Mouse (Mus musculus) layer of hippocampus, adult 8-10 months (tissue): ENCODE measurements around the gene Stat5b. TPM values are rescaled to one million over a fixed set of nuclear protein-coding genes. Genes with fewer than 3 reads are reported as not detected.

Experiments
- DNase-seq, 2 experiments: peaks; one replicate each; pipeline ENCODE4 v3.0.0; 2022; ENCODE audit warnings: low spot score in 2 of 2
- total RNA-seq, 4 experiments: library from RNA; stranded (reverse); gene quantifications; 2 replicates each; pipeline ENCODE4 v1.2.4; 2022

Stat5b gene
- total RNA-seq, 4 experiments from 2014 or later: 13.3 to 18.4 (median 15.6) TPM

DNA sequence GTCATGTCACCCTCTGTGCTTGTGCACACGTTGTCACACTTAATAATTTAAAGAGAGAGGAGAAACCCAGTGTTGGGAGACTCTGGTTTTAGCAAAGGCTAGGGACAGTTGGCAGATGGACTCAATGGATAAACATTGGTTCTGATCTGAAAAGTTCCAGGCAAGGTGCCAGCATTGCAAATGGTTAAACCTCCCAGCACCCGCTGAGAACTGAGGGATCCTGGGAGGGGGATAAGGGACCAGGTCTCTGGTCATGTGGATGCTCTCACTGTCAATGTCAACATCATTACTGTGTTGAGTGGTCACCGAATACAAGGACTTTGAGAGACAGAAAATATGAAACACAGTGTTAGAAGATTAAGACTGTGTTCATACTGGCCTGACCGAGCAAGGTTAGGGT, 33.7 kb downstream of the Stat5b start:
- no peak for DNase-seq

DNA sequence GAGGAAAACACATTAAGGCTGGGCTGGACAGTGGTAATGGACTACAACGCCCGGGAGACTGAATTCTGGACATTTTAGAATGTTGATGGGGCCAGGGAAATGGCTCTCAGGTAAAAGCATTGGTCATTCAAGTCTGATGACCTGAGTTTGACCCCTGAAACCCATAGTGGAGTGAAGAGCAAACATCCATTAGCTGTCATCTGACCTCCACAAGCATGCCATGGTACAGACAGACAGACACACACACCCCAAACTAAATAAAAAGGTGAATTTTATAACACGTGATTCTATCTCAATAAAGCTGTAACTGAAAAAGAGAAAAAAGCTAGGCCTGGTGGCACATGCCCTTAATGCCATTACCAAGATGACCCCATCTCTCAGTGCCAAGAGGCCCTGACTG, 34.2 kb downstream of the Stat5b start:
- no peak for DNase-seq

DNA sequence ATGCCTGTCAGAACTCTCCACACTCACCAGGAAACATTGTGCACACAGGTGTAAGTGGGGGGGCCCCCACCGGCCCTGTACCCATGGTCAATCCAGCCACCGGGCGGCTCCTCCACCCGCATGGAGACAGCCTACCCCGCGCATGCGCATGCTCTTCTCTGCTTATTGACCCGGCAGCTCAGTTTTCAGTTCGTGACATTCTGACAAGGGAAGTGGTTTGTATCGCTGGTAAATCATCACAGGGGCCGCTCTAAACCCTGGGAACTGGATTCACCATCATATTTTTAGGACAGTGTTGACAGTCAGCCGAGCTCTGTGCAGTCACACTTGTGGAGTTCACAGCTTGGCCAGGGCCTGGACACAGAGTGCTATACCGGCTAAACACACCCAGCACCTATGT, 36.0 kb downstream of the Stat5b start:
- no peak for DNase-seq

DNA sequence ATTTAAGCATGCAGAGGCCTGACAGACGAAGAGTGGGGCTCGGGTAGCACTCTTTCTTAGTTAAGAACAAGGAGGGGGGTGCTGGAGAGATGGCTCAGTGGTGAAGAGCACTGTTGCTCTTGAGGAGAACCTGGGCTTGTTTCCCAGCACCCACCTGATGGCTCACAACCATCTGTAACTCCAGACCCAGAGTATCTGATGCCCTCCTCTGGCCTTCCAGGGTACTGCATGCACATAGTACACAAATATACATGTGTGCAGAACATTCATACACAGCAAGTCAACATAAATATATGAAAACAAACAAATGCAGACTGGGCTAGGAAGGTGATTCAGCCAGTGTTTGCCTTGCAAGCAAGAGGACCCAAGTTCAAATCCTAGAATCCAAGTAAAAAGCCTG, 39.4 kb downstream of the Stat5b start:
- DNase-seq: no peak

DNA sequence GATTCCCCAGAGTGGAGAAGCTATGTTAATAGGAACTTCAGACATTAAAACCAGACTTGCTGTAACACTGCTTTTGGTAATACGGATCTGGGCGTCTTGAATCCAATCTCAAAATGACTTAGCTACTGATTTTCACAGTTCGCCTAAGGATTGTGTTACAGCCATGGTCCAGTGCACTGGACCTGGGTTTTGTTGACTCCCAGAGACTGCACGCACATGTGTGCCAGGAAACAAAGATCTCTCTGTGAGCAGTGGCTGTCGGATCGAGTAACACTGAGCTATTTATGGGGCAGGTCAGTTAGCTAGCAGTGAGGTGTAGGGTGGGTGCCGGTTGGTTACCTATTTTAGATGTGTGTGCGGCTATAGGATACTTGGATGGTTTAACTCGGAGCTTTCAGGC, 40.0 kb downstream of the Stat5b start:
- no peak for DNase-seq

DNA sequence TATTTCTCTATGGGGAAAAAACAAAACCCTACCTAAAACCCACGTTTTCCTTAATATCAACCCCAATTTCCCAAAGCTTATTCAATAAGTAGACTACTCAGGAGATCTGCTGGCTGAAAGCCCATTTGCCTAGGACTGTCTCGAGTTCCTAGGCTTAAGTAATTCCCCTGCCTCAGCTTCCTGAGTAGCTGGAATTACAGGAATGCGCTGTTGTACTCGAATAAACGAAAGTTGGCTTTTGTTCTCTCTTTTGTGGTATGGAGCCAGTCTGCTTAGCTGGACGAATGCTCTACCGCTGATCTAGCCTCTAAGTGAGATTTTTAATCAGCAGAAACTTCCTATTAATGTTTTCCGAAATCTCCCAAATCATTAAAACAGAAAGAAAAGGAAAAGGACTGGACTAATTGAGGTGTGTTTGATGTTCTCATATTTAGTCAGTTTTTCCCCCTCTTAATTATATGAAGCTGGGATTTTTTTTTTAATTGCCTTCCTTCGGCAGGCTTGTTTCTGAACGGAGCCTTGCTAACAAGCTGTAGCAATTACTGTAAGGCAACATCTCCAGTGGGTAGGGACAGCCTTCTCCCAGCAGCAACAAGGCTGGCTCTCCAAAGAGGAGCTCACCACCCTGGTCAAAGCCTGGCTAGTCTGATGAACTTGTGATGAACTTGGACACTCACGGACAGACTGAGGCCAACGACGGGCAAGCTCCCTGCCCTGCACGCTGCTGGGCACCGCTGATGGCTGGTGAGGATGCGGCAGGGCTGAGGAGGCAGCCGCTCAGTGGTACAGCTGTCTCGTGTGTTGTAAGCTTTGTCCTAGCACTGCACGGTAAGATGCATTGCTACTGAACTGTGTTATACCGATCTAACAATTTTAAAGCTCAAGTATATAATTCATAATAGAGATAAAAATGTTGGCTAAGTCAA, 43.9 kb downstream of the Stat5b start:
- no peak for DNase-seq

DNA sequence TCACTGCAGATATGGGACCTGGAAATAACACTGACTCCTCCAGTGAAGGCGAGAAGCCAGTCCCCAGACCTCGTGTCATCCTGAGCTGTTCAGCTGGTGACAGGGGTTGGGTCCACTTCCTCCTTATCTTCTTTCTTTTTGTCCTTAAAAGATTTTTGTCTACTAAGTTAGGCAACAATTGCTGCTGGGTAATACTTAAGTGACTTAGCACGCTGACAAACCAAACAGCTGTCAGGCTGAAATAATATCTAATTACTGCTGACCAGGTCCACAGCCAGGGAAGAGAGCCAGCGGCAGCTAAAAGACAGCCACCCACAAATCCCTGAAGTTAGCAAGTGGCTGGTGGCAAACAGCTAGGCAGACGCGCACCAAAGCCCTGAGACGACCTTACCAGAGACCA, 45.0 kb downstream of the Stat5b start:
- DNase-seq: no peak

DNA sequence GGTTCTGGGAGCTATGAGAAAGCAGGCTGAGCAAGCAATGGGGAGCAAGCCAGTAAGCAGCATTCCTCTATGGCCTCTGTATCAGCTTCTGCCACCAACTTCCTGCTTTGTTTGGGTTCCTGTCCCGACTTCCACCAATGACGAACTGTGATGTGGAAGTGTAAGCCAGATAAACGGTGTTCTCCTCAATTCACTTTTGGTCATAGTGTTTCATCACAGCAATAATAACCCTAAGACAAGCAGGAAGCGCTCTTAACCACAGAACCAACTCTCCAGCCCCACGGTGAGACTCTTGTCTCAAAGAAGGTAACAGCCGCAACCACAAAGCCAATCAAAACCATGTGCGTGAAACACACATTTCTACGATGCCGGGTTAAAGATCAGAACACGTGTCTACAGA, 46.1 kb downstream of the Stat5b start:
- no peak for DNase-seq

DNA sequence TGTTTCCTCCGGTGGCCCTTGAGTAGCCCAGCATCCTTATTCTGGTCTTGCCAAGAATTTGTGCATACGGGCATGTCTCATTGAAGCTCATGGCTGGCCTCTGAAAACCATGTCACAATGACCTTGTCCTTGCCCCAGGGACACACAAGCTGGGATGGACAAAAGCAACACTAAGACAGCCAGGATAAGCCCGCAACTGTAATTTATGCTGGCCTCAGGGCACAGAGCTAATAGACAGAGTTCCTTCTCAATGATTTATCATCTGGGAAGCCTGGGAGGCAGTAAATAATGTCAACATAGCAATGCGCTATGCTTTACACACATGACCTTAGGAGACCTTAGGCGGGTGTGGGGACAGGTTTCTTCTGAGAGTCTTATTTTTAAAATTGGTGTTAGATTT, 51.1 kb downstream of the Stat5b start:
- no peak for DNase-seq

DNA sequence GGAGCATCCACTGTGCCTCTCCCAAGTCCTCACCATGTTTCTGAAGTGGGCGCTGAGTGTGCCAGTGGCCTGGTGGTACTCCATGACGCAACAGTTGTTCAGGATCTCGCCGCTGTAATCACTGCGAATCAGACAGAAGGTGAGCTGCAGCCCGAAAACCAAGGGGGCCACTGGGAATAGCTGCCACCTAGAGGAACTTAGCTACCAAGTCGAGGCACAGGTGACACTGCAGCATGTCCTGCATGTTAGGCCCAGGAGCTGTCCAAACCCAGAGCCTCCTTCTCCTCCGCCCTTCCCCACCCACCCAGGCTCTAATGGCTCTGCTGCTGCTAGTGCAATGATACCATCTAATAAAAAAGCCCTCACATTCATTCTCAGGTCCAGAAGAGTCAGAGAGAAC, 53.9 kb downstream of the Stat5b start:
- DNase-seq: no peak

DNA sequence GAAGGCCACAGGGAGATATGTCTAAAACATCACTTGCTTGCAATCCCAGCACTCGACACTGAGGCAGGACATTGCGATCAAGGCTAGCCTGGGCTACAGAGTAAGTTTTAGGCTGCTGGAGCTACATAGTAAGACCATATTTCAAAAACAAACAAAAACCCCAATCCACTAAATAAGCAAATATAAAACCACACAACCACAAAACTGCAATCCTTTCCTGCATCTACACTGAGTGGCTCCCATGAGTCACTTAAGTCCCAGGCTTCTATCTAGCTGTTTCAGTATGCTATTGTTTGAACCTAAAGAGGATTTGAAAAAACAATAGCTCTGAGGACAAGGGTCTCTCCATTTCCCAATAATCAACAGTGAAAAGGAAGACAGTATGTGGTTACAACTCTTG, 55.1 kb downstream of the Stat5b start:
- DNase-seq: no peak

DNA sequence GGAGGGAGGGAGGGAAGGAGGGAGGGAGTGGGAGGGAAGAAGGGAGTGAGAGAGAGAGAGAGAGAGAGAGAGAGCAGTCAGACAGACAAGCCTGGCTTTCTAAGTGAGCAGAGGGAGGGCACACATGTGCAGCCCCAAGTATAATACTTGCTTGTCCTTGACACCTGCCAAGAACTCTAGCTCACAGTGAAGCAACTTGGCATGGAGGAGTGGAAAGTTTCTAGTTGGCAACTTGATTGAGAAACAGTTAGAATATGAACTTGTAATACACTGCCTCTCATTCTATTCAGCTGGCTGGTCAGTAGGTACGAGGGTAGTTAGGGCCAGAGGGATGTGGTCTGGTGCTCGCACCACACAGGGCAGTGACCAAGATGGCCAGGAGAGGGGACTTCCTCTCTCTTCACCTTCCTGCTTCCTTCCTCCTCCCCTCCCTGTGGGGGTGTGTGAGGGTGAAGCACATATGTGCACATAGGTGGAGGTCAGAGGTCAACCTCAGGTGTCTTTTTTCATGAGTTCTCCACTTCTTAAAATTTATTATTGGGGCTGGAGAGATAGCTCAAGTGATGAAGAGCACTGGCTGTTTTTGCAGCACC, 59.0 kb downstream of the Stat5b start:
- DNase-seq: no peak

DNA sequence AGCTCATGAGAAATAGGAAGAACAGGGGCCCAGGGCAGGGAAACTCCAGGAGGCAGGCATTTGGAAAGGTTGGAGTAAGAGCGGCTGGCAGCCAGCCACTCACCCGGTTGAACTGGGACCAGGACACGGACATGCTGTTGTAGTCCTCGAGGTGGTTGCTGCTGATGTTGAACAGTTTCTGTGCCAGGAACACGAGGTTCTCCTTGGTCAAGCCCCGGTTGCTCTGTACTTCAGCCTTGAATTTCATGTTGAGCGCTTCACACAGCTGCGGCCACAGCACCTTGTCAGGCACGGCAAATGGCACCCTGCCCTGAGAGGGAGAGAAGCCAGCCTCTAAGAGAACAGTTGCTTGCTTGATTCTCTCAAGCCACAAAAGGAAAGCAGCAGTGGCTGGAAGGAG, 59.9 kb downstream of the Stat5b start:
- DNase-seq: peak in 1 of 2 experiments; percentile 48

DNA sequence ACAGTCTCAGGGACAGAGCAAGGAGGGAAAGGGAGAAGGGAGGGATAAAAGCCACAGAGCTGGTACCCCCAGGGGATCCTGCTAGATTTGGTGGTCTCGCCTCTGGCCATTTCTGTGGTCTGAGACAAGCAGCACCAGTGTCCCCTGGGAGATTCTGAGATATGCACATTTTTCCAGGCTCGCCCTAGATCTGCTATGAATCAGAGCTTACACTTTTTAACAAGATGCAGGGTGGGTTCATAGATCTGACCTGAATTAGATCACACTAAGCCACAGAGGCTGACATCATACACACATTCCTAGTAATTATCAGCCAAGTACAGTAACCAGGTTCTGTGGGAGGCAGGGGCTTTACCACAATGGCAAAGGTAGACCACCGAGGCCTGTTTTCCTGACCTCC, 60.8 kb downstream of the Stat5b start:
- no peak for DNase-seq

DNA sequence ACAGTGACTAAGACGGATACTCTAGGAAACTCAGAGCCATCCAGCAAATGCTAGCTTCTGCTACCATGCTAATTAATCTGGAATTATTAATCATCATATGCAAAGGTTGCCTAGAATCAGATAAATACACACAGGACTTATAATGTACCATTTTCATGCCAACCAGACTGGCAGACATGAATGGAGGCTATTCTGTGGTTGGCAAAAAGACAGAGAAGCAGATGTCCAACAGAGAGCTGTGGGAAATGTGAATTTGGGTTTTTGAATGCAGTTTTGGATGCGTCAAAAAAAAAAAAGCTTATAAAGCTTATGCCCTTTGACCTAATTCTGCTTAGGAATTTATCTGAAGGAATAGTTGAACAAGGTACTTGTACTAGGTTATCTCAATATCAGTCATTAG, 64.8 kb downstream of the Stat5b start:
- no peak for DNase-seq

DNA sequence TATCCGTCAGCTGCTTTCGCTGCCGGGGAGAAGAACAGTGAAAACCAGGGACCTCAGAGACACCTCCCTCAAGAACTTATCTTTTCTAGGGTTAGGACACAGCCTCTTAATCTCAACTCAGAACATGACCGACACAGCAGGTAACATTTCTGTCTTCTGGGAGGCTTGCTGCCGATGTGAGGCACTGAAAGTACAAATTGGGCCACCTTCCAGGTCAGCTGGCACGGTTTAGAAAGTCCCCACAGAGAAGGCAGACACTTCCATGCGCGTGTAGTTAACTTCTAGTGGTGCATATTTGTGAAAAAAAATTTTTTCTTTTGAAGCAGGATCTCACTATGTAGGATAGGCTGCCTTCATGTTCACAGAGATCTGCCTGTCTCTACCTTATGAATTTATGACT, 66.2 kb downstream of the Stat5b start:
- no peak for DNase-seq

DNA sequence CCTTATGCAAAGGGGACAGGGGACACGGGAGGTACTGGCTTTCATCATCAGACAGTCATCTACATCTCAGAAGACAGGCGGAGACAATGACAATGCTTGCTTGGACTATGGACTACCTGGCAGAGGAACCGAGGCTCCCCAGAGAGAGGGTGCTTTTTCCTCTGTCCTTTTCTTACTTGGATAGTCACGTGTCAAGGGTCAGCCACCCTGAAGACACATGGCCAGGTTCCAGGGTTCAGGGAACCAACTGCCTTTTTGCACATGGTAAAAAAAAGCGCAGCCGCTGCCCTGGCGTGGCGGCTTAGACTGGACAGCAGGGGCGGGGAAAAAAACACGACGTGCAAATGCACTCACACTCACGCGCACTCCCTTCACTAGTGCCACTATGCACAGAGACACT, 68.0 kb downstream of the Stat5b start:
- DNase-seq: no peak

DNA sequence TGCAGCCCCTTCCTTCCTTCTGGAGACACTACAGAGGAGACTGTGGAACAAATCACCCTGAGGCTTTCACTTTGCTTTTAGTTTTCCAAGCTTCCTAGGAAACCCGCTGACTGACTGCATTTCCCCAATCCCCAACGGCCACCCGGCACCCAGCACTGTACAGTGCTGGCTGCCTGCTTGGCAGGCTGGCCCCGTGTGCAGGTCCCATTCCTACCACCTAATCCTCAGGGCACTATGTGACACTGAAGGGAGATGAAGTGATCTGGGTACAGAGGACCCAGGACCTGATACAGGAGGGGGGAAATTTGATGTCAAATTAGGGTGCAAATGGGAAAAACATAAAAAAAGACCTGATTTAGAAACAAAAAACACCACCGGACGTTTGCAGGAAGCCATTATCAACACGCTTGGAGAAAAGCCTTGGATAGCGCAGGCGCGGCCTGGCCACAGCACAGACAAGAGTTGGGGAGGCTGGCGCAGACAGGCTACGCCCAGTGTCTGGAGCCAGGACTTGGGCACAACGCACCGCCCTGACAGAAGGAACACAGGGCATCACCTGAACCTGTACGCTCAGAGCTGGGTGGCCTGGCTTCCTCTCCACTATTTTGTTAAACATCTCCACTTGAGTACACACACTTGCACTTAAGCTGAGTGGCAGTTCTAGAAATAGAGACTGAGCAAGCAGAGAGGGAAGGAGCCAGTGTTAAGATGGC, 68.6 kb downstream of the Stat5b start:
- DNase-seq: no peak

DNA sequence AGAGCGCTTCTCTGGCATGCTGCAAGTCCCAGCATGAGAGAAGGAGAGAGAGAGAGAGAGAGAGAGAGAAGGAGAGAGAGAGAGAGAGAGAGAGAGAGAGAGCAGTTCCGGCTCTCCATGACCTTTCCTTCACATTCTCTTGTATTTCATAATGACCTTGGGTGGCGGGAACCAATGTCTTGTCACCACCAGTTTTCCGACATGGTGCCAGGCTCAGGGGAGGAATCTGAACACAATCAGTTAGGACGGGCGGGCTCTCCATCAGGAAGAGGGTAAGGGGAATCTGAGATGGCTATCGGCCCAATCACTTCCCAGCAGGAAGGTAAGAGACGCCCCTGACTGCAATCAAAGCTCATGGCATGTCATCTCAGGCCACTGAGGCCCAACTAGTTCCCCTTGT, 70.3 kb downstream of the Stat5b start:
- DNase-seq: no peak

DNA sequence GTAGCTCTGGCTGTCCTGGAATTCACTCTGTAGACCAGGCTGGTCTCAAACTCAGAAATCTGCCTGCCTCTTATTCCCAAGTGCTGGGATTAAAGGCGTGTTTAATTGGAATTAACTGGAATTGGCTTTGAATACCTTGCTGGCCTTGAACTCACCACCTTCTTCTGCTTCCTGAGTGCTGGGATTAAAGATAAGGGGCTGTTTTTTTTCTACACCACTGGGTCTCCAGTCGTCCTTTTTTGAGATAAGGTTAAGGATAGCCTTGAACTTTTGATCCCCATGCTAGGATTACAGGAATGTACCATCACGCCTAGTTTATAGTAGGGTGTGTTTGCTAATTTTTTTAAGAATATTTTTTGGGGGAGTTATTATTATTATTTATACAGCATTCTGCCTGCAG, 72.5 kb downstream of the Stat5b start:
- no peak for DNase-seq

DNA sequence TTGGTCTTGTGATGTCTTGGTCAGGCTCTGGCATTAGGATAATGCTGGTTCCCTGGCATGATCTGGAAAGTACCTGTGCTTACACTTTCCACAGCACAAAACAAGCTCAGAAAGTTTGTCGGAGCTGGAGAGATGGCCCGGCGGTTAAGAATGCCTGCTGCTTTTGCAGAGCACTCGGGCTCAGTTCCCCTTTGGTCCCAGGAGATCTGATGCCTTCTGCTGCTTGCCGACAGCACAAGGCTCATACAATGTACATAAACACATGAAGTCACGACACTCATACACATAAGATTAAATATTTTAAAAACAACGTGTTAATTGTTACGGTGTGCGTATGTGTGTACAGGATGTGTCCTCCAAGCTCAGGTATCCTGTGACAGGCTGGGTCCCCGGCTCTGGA, 74.6 kb downstream of the Stat5b start:
- no peak for DNase-seq

DNA sequence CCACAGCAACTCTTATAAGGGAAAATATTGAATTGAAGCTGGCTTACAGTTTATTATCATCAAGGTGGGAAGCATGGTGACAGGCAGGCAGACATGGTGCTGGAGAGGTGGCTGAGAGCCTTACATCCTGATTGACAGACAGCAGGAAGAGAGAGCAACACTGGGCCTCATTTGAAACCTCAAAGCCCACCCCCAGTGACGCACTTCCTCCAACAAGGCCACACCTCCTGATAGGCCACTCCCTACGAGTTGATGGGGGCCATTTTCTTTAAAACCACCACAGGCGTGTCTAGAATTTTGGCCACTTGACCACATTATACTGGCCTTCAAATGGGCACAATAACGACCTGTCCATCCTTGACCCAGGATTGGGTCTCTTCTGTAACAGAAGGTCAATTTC, 76.3 kb downstream of the Stat5b start:
- DNase-seq: no peak
